Mouse (Mus musculus) cerebellum, adult 9-11 months (tissue): ENCODE results near the gene Adam25.
"Not testable (repeated sequence)": the region's sequence is repeated elsewhere in the genome, so short reads cannot be mapped to it uniquely, and the experiment has no call there.

Source experiments
- DNase-seq: peaks from one replicate; pipeline ENCODE4 v3.0.0; 2022

The Adam25 gene

DNA sequence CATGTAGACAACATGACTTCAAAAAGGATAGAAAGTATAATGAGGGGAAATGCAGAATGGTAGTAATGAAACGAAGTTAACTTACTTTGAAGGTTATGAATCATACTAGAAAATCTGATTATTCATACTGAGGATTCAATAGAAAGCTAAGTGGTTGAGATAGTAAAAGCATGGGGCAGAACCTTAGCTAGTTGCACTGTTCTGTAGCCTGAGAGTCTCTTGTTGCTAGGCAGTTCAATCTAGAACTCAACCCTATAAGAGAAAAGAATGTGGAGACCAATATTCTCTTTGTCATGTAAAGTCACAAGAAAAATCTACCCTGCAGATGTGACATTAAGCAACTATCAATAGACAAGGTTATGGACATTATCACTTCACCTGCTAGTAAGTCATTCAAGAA is at the start of gene Adam25:
TSS of gene Adam25 (plus strand) at position 301 of the 400 bp plus-strand sequence.
- not testable (repeated sequence) for DNase-seq

DNA sequence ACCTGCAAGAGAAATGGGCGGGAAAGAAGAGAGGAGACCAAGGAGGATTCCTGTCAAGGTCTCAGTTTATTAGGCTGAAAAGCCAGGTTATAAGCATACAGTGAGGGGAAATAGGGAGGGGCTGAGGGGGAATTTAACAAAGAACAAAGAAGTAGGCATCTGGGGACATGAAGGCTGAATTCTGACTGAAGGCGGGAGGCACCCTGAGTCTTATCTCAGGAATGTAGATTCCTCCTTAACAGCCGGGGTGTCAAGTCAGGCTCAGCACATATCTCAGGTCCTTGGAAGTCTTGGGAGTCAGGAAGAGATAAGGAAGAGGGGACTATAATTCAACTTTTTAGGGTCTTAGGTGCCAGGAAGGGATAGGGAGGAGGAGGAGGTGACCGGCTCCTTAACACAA is 36.6 kb upstream of the Adam25 start:
- not testable (repeated sequence) for DNase-seq

DNA sequence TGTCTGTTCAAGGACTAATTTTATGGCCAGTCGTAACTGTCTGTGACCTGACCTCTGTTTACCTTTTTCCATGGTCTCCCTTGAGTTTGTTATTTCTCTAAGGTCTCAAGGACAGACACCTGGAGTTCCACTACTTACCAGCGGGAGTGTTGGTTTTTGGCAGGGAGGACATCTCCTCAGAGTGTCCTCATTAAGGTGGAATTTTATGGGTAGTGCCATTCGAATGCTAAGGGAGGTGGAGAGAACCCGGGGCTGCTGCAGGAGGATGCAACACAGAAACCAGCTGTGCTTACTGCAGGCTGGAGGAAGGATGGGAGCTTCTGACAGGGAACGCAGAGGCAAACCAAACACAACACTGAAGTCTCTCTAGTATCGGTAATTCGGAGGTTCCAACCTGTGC is 36.0 kb upstream of the Adam25 start:
- DNase-seq, result no peak

DNA sequence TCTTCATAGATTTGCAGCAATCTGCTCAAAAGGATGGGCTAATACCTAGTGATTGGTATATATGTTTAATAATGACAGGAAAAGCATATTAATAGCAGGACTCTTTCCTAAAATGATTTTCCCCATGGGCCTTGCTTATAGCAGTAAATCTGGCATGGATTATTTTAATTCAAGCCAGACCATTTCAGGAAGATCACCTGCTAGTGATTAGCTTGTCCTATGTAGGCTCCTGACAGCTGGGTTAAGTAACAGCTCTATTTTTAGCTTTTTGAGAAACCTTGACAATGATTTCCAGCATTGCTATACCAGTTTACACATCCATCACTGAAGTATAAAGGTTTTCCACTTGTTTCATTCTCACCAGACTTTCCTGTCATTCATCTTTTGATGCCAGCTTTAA is 31.3 kb downstream of the Adam25 start:
- no peak for DNase-seq

DNA sequence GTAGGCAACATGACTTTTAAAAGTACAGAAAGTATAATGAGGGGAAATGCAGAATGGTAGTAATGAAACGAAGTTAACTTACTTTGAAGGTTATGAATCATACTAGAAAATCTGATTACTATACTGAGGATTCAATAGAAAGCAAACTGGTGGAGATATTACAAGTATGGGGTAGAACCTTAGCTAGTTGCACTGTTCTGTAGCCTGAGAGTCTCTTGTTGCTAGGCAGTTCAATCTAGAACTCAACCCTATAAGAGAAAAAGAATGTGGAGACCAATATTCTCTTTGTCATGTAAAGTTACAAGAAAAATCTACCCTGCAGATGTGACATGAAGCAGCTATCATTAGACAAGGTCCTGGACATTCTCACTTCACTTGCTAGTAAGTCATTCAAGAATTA is 41.0 kb downstream of the Adam25 start, which contains the start of gene Adam20:
TSS of gene Adam20 (plus strand) at position 301 of the 400 bp plus-strand sequence.
- not testable (repeated sequence) for DNase-seq

DNA sequence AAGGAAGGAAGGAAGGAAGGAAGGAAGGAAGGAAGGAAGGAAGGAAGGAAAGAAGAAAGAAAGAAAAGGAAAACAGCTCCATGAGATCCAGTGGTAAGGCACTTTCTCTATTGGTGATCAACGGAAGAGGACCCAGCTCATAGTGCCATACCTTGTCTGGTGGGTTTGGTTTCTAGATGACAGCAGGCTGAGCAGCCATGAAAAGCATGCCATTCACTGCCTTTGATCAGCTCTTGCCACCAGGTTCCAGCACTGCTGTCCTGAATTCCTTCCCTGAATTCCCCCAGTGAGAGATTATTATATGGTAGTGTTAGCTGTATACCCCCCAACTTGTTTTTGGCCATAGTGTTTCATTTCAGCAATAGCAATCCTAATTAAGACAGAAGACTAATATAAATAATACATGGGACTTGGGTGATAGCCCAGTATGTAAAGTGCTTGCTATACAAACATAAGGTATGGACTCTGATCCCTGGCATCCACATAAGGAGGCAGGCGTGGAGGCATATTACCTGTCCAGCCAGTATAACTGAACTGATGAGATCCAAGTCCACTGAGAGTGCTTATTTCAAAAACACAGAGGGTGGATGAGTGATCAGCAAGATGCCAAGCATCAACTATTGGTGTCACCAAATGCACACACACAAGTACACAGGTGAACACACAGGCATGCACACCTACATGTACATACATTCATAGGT is 51.5 kb downstream of the Adam25 start:
- no peak for DNase-seq
